Mouse (Mus musculus) cortical plate, adult 2 months (tissue): Measurements from ENCODE around the gene Slc43a3. TPM values are rescaled to one million over a fixed set of nuclear protein-coding genes. Genes with fewer than 3 reads are reported as not detected.
"Not testable (repeated sequence)": the region's sequence is repeated elsewhere in the genome, so short reads cannot be mapped to it uniquely, and the experiment has no call there.

Experiments used
- H3K27ac ChIP-seq: fragments of 200-500 bp; 2 replicates; pipeline ENCODE4 v1.5.1; 2012; ENCODE audit warnings: low read length, control low read depth, inconsistent platforms; ENCODE audit not compliant: insufficient read depth
- H3K4me1 ChIP-seq: fragments of 200-500 bp; 2 replicates; pipeline ENCODE4 v1.6.1; 2011; ENCODE audit warnings: low read length; ENCODE audit not compliant: control insufficient read depth, insufficient read depth
- H3K4me3 ChIP-seq: fragments of 200-500 bp; 2 replicates; pipeline ENCODE4 v1.5.1; 2011; ENCODE audit warnings: mild to moderate bottlenecking, low read length, control low read depth; ENCODE audit not compliant: insufficient read depth
- CTCF ChIP-seq: fragments of 200-500 bp; IDR thresholded peaks from 2 replicates; pipeline ENCODE4 v1.5.1; 2011; ENCODE audit warnings: mild to moderate bottlenecking, control low read depth, low read length; ENCODE audit not compliant: insufficient read depth; ENCODE audit errors: extremely low read depth
- POLR2A ChIP-seq: fragments of 200-500 bp; IDR thresholded peaks from 2 replicates; pipeline ENCODE4 v1.6.1; 2011; ENCODE audit warnings: mild to moderate bottlenecking, low read length, control low read depth; ENCODE audit not compliant: insufficient read depth; ENCODE audit errors: extremely low read depth
- polyA plus RNA-seq: library from polyadenylated mRNA; depleted of rRNA; stranded (reverse); fragments of >200 nt; gene quantifications from 2 replicates; pipeline ENCODE4 v1.2.3, GENCODE M21; 2012; rRNA removed

The Slc43a3 gene
- 0.68 and 0.92 TPM in 2 replicates for polyA plus RNA-seq

DNA sequence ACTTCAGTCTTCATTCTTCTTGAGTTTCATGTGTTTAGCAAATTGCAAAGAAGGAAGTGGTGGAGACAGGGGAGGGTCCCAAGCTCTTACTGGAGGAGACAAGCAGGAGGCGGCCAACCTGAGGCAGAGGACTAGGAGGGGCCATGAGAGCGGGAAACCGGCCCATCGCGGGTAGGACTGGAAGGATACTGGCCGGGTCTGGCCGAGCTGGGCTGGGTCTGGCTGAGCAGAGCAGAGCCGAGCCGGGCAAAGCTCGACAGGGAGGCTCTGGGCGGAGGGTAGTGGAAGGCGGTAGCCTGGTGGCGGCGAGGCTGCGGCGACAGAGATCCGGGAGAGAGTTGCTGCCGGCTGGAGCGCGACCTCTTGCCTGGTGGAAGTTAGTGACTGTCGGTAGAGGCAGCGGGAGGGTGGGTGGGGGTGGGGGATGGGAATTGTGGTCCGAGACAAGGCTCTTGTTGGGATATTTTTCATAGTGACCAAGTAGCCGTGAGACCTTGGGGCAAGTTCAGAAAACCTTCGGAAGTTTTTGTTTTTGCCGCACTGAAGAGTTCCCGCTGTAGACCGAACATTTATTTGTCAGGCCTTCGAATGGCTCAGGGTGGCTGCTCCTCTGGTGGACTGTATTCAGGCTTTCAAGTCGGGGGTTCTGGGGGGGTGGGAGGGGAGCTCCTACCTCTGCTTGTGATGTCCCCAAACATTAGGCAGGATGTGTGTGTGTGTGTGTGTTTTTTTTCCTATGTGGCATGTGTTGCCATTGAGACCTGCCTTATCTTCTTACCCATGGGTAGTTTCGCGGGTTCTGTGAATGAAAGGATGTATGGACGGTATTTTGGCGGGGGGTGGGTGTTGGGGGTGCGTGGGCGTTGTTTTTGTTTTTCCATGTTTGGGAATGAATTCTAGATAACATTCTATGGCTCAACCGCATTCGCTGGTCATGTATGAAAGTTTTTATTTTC is at the start of gene Slc43a3:
Slc43a3 (plus strand) TSS at position 106 of the 956 bp plus-strand sequence.
- Histone ChIP-seq H3K4me1 (no peaks in the 10 kb centered on the region), H3K27ac (no peak within 1 kb of the TSS), H3K4me3 (no peak within 1 kb of the TSS)
- TF ChIP-seq POLR2A (no peak), CTCF (no peak)

DNA sequence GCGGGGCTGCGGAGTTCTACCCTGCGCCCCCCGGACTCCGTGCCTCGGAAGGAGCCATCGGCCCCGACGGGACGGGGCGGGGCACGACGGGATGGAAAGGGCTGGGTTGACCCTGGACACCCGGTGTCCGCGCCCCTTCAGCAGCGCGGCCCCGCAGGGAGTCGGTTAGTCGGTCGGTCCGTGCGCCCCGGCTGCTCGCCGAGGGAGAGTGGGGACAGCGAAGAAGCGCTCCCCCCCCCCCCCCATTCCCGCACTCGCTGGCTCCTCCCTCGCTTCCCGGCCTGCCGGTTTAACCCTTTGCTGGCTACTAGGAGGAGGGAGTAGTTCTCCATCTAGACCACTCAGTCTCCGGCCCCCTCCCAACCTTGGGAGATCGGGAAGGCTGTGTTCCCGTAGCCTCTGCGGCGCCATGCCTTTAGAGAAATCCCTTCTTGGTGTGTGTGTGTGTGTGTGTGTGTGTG is 49.5 kb upstream of the Slc43a3 start:
- Histone ChIP-seq H3K27ac (0 out of 2 replicates have a peak overlapping the region, but pooled peaks have one; percentile 69), H3K4me3 (peak overlapping the region; percentile 67), H3K4me1 (0 out of 2 replicates have a peak, but pooled peaks cover 1% of the 10 kb centered on the region)
- TF ChIP-seq CTCF (no peak), POLR2A (peak; percentile 29; the same call in 1 of the 2 replicates)

DNA sequence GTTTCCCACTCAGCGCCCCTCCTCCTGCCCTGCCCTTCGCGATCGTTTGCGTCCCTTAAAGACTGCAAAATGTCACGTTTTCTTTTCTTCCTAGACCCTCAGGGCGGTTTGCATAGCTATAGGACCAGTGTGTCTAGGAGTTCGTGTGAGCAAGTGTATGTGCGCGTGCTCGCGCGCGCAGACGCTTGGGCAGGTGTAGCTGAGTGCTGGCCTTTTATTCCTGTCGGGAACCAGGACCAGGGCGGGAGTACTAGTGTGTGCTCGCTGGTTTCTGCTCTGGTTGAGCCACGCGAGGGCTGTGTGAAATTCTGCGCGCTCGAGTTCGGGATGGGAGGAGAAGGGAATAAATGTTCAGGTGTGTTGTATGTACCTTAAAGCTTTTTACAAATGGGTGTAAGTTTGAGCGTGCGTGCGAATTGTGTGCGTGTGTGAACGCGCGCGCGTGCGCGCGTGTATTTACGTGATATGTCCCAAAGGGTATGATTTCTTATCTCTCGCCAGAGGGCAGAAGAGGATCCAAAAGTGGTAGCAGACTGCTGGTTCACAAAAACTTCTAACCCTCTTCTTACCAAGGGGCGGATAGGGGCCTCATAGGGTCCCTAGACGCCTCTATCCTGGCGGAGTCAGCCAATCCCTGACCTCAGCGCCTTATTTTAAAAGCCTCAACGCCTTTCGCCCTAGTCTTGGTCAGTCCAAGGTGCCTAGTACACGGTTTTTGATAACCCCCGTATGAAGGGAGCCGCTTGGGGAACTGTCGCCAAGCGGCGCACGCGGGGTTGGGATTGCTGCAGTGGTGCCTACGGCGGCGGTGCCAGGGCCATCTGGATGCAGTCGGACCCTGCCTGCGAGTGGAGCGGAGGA is 48.7 kb upstream of the Slc43a3 start:
- H3K27ac ChIP-seq: no peak overlapping the region
- no peak for TF ChIP-seq POLR2A
- no peak for TF ChIP-seq CTCF
- peak overlapping the region; percentile 67 for H3K4me3 ChIP-seq
- 0 out of 2 replicates have a peak, but pooled peaks cover 1% of the 10 kb centered on the region for H3K4me1 ChIP-seq

DNA sequence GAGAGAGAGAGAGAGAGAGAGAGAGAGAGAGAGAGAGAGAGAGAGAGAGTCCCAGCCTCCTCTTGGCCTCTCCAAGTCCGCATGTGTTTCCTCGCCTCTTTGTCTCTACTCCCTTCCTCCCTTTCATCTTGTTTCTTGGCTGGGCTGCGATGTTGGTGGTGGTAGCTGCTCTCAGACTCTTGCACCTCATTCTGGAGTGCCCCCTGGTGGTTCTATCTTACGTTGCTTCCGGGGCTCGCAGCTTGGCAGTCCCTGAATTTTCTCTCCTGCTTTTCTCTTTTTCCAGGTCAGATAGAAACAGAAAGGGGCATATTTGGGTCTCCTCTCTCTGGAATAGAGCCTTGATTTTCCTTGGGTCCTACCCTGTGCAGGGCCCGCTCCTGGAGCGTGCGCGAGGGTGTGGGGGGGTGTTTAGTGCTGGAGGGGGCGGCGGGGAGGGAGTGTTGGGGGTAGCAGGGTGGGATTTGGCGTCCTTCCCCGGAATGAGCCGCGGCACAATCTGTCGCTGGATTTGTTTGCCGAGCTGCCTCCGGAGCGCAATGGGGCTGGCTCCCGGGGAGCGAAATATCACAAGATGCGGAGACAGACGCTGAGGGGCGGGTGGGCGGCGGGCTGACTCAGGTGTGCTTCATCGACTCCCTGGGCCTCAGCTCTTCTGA is 47.6 kb upstream of the Slc43a3 start:
- H3K4me1 ChIP-seq: peaks cover 3% of the 10 kb centered on the region; the same call in 1 of the 2 replicates
- TF ChIP-seq POLR2A (no peak), CTCF (peak; percentile 53; the same call in 1 of the 2 replicates)
- no peak overlapping the region for H3K27ac ChIP-seq
- no peak overlapping the region for H3K4me3 ChIP-seq

DNA sequence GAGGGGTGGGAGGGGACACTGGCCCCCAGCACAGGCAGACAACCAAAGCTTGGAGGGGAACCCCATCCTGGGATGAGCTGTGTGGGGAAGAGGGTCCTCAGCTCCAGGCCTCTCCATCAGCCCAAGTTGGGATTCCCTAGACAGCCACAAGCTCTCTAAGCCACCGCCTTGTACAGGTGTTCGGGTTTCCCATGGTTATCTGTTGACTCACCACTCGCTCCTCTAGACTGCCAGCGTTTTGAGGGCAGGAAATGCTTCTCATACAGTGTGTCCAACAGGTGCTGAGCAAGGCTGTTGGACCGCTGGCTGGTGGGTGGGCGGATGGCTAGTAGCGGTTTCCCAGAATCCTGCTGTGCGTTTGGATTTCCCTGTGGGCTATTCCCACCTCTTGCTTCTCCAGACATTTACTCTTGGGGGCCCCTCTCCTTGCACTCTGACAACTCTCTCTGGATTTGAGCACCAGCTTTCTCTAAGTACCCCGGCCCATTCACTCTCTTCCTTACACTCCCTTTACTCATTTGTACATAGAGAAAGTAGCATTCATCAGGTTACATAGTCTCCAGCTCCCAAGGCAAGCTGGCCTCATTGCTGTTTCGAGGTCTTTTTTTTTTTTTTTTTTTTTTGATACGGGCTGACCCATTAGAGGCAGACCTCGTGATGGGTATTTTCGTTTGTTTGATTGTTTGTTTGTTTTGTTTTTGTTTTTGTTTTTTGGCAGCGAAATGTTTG is 46.9 kb upstream of the Slc43a3 start:
- Histone ChIP-seq H3K27ac (no peak overlapping the region), H3K4me1 (peaks cover 3% of the 10 kb centered on the region; the same call in 1 of the 2 replicates), H3K4me3 (no peak overlapping the region)
- TF ChIP-seq POLR2A: no peak
- no peak for TF ChIP-seq CTCF

DNA sequence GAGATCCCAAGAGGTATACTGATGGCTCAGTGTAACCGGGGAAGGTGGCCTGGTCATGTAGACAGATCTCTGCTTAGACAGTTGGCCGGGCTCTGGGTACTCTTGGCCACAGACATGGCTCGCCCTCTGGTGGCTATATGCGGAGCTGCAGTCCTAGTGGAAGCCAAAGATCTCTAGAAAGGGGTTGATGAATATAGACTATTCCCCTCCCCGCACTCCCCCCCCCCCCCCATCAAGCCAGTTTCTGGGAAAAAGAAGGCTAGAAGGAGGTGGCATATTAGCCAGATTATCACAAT is 46.4 kb upstream of the Slc43a3 start:
- Histone ChIP-seq H3K4me1 (peaks cover 3% of the 10 kb centered on the region; the same call in 1 of the 2 replicates), H3K27ac (no peak overlapping the region), H3K4me3 (no peak overlapping the region)
- no peak for TF ChIP-seq POLR2A
- TF ChIP-seq CTCF: peak; percentile 75

DNA sequence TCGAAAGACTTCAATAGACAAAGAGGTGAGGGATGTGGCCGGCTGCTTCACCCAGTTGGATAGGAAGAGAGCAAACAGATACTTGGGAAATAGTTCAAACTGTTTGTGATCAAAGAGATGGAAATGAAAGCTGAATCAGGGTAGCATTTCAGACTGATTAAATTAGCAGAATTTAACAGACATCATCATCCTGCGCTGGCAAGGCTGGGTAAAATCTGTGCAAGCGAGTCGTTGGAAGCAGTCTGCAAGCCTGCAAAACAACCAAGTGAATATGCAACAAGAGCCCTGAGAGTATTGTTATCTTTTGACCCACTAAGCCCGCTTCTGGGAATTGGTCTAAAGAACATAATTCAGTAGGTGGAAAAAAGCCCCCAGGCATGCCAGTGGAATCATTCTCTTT is 43.0 kb upstream of the Slc43a3 start:
- H3K27ac ChIP-seq: no peak overlapping the region
- TF ChIP-seq POLR2A (no peak), CTCF (no peak)
- peaks cover 2% of the 10 kb centered on the region; the same call in 1 of the 2 replicates for H3K4me1 ChIP-seq
- no peak overlapping the region for H3K4me3 ChIP-seq

DNA sequence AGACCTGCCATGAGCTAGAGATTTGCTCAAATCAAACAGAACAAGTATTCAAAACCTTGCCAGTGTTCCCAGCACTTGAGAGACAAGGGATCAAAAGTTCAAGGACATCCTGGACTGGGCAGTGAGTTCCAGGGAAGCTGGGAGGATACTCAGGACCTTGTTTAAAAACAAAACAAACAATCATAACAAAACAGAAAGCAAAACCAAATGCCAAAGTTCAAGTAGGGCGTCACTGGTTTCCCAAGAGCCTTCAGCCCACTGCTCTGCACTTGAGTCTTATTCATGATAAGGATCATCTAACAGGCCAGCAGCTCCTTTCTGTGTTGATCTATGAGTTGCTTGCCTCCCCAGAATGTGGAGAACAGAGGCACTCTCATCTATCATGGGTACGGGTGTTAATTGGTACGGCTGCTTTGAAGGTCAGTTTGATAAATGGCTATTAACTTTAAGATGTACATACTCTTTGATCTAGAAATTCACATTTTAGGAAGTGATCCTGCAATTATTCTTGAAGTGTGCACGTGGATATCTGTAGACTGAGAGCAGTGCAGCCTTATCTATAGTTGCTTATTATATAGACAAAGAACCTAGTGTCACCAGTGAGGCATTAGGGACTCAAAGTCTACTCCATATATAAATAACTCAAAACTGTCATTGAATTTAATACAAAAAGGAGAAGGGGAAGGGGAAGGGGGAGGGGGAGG is 40.7 kb upstream of the Slc43a3 start:
- H3K27ac ChIP-seq: no peak overlapping the region
- H3K4me1 ChIP-seq: peaks cover 2% of the 10 kb centered on the region; the same call in 1 of the 2 replicates
- TF ChIP-seq CTCF (no peak), POLR2A (no peak)
- no peak overlapping the region for H3K4me3 ChIP-seq

DNA sequence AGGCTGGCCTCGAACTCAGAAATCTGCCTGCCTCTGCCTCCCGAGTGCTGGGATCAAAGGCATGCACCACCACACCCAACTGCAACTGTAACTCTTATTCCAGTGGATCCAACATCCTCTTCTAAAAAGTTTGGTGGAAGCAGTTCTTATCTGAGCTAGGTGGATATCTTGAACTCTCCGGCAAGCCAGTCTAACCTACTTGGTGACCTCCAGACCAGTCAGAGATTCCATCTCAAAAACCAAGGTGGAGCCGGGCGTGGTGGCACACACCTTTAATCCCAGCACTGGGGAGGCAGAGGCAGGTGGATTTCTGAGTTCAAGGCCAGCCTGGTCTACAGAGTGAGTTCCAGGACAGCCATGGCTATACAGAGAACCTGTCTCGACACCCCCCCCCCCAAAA is 39.7 kb upstream of the Slc43a3 start:
- not testable (repeated sequence) for H3K4me3 ChIP-seq, H3K4me1 ChIP-seq, H3K27ac ChIP-seq
